Mouse (Mus musculus): ENCODE results near the gene Xpo5.
A peak's percentile ranks its signal among the peaks of the same experiment; 100 is the strongest.

Xpo5 gene

DNA sequence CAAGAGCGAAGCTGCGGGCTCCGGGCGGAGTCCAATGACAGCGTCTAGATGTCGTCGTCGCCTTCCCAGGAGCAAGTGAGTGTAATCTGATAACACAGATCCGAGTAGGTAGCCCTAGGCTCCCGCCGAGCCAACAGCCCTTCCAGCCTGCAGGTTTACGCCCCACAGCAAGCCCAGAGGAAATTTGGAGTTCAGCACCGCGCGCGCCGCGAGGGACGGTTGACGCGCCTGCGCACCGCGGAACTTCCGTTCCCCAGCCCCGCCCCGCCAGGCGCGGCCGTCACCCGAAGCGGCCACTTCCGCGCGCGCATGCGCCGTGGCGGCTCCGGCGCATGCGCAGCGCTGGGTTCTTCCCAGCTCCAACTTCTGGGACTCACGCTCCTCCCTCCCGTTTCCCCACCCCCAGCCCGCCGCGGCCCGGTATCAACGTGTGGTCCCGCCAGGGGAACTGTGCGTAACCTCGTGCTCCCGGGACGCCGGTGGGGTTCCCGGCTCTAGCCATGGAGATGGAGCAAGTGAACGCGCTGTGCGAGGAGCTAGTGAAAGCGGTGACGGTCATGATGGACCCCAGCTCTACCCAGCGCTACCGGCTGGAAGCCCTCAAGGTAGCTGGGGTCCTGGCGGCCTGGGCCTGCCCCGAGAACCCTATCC lies at the start of gene Xpo5, which contains the start of gene Polh:
Xpo5 (plus strand) TSS at position 362 of the 651 bp plus-strand sequence.
Polh (minus strand) TSS at position 225 of the 651 bp plus-strand sequence.
- DNase-seq (ENCODE audit: low spot score), result peak; percentile 90

DNA sequence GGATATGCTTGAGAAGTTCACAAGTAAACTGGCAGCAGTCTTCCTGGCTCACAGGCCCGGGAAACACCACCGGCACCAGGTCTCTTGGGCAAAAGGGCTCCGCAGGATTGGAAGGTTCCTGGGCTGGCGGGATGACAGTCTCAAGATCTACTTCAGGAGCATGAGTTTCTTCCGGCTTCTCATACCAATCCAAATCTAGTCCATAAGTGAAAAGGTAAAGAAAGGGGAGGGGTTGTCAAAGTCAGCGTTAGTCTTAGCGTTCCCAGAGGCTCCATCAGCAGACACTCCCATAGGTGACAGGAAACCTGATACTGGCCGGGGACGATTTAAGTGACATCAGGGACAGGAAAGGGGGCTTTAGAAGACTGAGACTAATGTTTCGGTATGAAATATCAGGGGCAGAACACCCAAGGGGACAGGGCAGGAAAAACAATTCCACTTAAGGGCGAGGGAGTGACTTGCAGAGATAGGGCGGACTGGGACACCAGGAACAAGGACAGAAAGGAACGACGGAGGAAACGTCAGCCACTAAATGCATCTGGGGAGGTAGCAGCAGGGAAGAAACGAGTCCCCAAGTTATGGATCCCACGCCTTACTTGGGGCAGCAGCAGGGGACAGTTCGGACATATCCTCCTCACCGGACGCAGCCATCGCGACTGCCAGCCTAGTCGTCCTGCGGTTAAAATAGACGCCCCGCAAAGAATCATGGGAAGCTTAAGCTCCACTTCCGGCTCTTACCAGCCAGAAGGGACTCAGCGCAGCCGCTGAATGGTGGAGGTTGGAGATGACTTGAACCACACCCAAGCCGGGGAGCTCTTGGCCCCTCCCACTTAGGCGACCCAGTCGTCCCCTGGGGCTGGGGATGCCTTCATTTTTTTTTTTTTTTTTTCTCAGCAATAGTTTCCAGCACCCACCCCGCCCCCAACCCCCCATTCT lies 49.5 kb upstream of the Xpo5 start, which contains the start of gene Mad2l1bp:
Mad2l1bp (minus strand) TSS at position 707 of the 936 bp plus-strand sequence.
- peak; percentile 85 for DNase-seq (ENCODE audit: low spot score)

DNA sequence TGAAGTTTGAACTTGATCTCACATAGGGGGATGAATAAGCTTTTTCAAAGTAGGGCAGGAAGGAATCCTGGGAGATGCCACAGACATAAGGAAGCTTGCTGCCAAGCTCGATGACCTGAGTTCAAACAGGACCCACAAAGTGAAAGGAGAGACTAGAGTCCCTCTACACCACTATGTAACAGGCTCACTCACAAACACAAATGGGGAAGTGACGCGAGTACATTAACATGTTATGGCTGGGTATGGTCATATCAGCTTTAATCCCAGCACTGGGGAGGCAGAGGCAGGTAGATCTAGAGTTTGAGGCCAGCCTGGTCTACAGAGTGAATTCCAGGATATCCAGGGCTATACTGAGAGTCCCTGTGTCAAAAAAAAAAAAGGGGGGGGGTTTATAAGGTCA lies 48.2 kb upstream of the Xpo5 start:
- no peak for DNase-seq (ENCODE audit: low spot score)

DNA sequence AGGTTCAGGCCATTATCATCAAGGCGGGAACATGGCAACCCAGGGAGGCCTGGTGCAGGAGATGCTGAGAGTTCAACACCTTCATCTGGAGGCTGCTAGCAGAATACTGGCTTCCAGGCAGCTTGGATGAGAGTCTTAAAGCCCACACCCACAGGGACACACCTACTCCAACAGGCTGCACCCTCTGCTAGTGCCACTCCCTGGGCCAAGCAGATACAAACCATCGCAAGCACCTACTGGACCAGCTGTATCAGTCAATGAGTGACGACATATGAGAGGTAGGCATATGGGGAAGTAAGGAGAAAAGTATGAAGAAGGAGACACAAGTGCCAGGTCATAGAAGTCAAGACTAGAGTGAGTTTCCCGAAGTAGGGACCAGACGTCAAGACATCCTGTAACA lies 45.9 kb upstream of the Xpo5 start:
- no peak for DNase-seq (ENCODE audit: low spot score)

DNA sequence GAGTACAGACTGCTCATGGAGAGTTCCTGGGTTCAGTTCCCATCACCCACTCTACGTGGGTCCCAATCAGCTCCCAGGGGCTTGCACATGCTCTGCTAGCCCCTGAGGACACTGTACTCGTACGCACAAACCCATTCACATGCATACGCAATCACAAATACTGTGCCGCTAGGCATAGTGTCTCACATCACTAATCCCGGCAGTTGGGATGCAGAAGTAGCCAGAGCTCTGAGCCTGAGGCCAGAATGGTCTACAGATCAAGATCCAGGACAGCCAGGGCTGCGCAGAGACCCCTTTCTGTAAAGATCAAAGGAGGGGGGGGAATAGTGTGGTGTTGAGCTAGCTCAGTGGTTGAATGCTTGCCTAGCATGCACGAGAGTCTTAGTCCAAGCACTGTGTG lies 45.5 kb upstream of the Xpo5 start:
- no peak for DNase-seq (ENCODE audit: low spot score)

DNA sequence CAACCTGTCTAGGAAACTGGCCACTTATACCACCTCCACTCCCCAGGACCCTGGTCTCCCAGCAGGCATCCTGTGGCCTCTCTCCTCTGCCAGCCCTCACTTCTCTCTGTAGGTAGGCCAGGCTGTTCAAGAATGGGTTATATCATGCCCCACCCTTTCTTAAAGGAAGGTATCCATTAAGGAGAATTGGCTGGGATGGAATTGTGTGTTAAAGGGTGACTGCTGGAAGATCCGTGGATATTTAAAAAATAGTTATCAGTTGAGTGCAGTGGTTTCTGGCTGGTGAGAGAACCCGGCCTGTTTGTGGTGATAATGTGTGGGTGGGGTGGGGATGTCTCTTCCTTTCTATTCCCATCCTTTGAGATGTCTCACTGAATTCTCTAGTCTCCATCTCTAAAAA lies 43.3 kb upstream of the Xpo5 start:
- no peak for DNase-seq (ENCODE audit: low spot score)

DNA sequence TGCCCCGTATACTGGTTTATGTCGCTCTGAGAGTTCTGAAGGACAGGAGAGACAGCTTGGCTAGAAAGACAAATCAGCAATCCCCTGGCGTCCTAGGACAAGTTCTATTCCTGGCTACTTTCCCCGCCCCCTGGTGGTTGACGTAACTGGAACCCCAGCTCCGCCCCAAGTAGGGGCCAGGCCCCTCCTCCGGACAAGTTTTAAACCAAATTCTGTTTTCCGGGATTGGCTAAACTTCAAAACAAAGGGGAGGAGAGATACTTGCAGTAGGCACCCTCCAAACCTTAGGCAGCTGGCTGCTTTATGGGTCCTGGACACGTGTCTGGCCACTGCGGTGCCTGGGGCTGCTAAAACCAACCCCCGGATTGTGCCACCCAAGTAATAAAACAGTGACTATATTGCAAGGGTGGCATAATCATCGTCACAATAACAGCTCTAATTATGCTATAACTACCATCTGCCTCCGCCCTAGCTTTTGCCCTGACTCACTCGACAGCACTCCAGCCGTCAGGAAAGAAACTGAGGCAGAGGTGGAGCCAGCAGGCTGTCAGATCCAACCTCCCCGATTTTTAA lies 42.4 kb upstream of the Xpo5 start:
- peak; percentile 89 for DNase-seq (ENCODE audit: low spot score)

DNA sequence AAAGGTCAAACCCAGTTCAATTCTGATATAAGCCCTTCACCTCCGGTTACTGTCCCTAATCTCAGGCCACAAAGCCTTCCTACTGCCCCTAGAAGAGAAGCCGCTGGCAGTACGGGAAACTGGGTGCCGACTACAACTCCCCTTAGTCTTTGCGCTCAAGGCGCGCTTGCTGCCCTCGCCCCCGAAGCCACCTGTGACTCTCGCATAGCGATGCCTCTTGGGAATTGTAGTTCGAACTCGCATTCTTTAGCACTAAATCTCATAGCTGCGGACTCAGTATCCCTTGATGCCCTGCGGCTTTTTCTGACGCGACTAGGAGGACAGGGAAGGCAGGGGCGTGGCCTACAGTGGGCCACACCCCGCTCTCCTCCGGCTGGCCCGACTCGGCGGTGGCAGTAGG lies 41.9 kb upstream of the Xpo5 start, which contains the start of gene Gtpbp2:
Gtpbp2 (plus strand) TSS at position 347 of the 400 bp plus-strand sequence.
- DNase-seq (ENCODE audit: low spot score), result peak; percentile 98

DNA sequence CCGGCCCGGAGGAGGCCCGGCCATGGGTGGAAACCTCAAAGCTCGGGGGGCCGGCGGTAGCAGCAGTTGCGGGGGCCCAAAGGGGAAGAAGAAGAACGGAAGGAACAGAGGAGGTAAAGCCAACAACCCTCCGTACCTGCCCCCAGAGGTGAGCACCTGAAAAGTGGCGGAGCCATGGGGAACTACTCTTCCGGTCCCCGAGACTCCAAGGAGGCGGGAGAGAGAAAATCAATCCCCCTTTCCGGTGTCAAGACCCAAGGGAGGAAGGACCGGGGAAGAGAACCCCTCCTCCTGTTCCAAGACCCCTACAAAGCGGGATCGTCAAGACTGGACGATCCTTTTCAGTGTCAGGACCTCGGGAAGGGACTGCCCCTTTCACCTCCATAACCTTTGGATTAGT lies 41.4 kb upstream of the Xpo5 start:
- no peak for DNase-seq (ENCODE audit: low spot score)

DNA sequence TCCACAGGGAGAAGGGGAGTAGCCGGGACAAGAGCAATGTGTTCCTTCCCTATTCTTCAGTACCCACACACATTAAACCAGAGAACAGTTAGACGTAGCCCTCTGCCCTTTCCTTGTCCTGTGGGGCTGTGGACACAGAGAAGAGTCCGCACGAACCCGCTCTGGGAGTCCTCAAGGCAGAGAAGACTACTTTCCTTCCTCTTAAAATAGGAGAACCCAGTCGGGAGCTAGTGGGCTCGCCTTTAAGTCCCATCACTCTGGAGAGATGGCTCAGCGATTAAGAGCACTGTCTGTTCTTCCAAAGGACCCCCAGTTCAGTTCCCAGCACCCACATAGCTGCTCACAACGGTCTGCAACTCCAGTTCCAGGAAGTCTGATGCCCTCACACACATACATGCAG lies 40.9 kb upstream of the Xpo5 start:
- DNase-seq (ENCODE audit: low spot score), result no peak

DNA sequence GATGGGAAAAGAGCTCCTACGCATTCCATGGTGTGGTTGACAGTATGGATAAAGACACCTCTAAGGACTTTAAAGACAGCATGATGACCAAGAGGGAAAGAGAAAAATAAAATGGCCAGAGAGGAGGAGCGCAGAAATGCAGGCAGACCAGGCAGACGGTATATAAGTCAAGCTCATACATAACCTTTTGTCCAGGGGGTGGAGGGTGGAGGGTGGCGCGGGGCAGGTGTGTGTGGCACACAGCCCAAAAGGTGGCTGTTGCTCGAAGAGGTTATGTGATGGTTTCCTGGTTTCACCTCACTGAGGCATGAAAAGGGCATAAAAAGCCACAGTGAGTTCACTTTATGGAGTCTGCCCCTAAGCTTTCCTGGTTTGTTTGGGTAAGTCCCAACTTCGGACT lies 40.0 kb upstream of the Xpo5 start:
- no peak for DNase-seq (ENCODE audit: low spot score)

DNA sequence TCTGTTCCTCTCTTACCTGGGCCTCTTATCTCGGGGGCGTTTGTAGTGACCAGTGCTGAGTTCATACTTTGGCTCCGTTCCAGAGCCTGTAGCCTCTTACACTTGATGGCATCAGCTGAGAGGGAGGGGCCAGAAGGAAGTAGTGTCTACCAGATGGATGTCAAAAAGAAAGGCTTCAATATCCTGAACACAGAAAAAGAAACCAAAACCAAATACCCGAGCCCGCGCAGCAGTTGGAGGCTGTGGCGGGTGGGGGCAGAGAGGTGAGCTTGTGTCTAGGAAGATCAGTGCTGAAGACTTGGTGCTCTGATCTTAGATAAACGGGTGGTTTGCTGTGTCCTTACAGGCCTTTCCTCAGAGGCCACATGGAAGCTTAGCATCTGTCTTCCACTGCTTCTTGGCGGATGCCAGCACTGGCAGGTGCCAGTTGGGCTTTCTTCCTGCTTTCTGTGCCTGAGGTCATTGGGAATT lies 39.6 kb upstream of the Xpo5 start:
- no peak for DNase-seq (ENCODE audit: low spot score)

DNA sequence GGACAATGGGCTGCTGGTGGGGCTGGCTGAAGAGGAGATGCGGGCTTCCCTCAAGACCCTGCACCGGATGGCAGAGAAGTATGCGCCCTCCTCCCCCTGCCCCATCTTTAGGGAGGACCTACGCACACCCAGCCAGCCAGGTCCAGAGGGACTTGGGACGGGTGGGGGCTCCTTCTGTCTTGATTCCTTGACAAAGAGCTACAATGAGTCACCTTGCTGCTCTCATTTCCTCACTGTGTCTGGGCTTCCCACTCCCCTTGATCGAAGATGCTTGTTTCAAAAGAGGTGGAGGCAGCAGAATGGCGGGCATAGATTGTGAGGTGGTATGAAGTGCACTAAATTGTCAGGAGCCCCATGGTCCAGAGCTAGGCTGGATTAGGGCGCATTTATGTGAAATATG lies 38.3 kb upstream of the Xpo5 start:
- DNase-seq (ENCODE audit: low spot score), result no peak

DNA sequence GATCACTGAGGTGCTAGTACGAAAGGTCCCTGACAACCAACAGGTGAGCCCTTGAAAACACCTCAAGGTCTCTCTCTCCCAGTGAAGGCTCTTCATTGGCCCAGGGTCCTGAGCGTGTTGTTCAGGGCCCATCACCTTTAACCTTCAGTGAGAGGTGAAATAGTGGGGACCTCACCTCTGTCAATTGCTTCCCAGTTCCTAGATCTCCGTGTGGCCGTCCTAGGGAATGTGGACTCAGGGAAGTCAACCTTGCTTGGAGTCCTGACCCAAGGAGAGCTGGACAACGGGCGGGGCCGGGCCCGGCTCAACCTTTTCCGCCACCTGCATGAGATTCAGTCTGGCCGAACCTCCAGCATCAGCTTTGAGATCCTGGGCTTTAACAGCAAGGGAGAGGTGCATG lies 37.8 kb upstream of the Xpo5 start:
- DNase-seq (ENCODE audit: low spot score), result no peak

DNA sequence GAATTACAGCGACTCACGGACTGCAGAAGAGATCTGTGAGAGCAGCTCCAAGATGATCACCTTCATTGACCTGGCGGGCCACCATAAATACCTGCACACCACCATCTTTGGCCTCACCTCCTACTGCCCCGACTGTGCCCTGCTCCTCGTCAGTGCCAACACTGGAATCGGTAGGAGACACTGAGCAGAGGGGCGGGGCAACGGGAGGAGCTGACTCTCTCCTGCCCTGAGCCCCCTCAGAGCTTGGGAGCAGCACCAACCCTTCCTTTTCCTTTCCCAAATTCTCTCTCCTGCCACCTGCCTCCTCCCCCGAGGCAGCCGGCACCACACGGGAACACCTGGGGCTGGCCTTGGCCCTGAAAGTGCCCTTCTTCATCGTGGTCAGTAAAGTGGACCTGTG lies 37.1 kb upstream of the Xpo5 start:
- no peak for DNase-seq (ENCODE audit: low spot score)

DNA sequence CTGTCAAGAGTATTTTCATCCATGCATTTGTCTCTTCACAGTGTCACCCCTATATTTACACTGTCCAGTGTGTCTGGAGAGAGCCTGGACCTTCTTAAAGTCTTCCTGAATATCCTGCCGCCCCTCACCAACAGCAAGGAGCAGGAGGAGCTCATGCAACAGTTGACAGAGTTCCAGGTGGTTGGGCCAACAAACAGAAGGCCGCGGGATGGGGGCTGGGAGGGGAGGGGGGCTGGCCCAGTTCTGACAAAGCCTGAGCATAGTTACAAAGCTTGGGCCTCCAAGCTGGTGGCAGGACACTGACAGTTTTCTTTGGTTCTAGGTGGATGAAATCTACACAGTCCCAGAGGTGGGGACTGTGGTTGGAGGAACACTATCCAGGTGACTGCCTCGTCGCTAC lies 36.3 kb upstream of the Xpo5 start:
- DNase-seq (ENCODE audit: low spot score), result no peak

DNA sequence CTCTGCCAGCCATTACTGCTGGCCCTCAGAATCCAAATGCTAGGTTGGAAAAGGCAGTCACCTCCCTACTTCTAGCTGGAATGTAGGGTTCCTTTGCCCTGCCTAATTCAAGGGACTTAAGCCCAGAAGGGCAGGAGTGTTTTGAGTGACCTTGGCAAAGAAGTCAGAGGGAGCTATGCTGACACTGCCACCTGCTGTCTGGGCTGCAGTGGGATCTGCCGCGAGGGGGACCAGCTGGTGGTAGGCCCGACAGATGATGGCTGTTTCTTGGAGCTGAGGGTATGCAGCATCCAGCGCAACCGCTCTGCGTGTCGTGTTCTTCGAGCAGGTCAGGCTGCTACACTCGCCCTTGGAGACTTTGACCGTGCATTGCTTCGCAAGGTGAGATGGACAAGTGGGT lies 35.6 kb upstream of the Xpo5 start:
- no peak for DNase-seq (ENCODE audit: low spot score)

DNA sequence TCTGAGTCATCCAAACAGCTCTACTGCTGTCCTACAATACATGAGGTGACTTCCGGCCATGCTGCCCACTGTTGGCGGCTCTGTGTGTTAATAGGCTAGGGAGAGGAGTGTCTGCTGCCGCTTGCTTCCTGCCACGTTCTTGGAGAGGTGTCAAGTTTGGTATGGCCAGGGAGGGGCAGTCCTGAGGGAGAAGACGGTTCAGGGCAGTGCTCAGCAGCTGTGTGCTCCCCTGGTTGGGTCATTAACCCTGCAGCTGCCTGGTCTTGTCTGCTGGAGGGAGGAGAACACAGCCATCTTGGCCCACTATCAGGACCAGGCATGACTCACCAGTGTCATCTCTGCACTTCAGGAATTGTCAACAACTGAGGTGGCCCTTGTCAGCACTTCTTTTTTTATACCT lies 34.3 kb upstream of the Xpo5 start:
- DNase-seq (ENCODE audit: low spot score), result no peak

DNA sequence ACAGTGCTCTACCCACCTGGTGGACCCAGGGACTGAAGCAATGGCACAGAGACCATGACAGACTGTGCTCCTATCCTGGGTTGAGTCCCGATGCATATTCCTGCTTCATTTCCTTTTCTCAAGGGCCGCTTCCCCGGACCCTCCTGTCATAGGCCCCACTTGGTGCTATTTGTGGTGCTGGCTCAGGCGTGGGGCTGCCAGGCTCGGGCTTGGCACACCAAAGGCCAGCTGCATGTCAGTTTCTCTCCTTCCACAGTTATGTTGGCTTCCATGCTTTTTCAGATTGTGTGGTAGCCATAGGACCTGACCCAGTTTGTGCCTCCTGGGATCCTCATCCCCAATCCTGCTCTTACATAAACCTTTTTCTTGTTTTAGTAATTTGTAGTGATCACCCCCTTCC lies 33.8 kb upstream of the Xpo5 start:
- no peak for DNase-seq (ENCODE audit: low spot score)

DNA sequence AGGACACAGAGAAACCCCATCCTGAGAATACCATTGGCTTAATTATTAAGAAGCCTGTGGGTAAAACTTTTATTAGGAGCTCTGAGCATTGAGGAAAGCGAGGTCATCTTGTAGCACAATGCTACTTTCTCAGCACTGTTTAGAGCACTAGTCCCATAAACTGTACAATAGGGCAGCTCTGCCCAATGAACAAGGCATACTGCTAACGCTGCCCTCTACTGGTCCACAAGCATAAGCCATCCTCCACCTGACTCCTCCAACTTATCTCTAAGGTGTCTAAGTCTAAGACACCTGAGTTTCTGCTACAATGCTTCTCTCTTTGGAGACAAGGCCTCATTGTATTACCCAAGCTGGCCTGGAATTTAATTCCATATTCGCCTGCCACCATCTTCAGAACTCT lies 32.0 kb upstream of the Xpo5 start:
- DNase-seq (ENCODE audit: low spot score), result no peak

DNA sequence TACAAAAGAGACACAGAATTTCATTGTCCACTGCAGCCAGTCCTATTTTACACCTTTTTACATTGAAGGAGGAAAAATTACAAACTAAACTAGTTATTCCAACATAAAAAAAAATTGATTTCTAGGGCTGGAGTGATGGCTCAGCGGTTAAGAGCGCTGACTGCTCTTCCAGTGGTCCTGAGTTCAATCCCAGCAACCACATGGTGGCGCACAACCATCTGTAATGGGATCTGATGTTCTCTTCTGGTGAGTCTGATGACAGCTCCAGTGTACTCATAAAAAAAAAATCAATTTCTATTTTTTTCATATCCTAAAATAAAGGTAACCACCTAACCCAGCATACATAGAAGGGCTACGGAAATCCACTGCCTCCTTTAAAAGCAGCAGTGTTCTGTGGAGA lies 20.3 kb upstream of the Xpo5 start:
- DNase-seq (ENCODE audit: low spot score), result no peak

DNA sequence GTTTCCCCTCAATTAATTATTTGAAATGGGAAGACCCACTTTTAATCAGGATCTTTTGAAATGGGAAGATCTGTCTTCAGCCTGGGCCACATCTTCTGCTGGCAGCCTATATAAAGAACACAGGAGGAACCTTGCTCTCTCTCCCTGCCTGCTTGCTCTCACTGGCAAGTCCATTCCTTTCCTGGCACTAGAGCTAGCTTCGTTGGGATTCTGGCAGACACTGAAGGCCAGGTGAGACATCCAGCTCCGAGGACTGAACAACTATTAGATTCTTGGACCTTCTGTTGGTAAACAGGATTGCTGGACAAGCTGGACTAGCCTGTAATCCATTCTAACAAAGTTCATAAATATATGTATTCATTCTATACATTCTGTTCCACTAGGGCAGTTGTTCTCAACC lies 13.8 kb upstream of the Xpo5 start:
- no peak for DNase-seq (ENCODE audit: low spot score)

DNA sequence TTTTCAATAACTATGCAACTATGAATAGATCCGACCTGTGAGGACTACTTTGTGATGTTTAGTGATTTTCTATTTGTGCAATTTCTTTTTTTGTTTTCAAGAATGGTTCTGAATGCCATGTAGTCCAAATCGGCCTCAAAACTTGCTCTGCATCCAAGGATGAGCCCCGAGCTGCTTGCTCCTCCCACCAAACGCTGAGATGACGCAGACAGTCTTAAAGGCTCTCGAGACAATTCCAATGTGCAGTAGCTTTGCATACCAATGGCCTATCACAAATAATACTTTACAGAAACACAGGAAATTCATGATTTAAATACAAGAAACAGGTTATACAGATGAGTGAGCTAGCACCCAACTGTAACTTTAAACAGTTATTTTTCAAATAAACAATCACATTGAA lies 1.4 kb upstream of the Xpo5 start:
- DNase-seq (ENCODE audit: low spot score), result no peak

Measured in ovary, adult 18-20 months (tissue).